Mouse (Mus musculus) megakaryocyte, adult 5-6 weeks (primary cell): ENCODE results near the gene Tgm6. TPM values are rescaled to one million over a fixed set of nuclear protein-coding genes. Genes with fewer than 3 reads are reported as not detected.

Experiments used
- ATAC-seq: 2 replicates; pipeline ENCODE4 v1.8.0; 2016; ENCODE audit warnings: mild to moderate bottlenecking, inconsistent platforms; ENCODE audit not compliant: poor library complexity, severe bottlenecking
- total RNA-seq, 2 experiments: library from RNA; stranded (forward) in 1 of 2; stranded (reverse) in 1 of 2; fragments of 153-499, 151-499 nt in 1 of 2; fragments of 221-1000, 200-1000 nt in 1 of 2; gene quantifications; 2 replicates each; pipeline versions ENCODE4 v1.2.3 to v1.2.4; 2015 to 2017

The Tgm6 gene
- total RNA-seq (2015) (not detected in 2 replicates), total RNA-seq (2017) (not detected in 2 replicates)

- no peak for ATAC-seq
These were observed at the start of gene Tgm6 for GRCm38 (mm10) chr2:130112116-130112515. Gene Tgm6 (plus strand): TSS chr2:130112416.

- ATAC-seq: no peak; the same call in 1 of the 2 replicates
These were observed 44.0 kb upstream of the Tgm6 start for GRCm38 (mm10) chr2:130068228-130068627.

GRCm38 (mm10) chr2:130070396-130070795, 41.8 kb upstream of the Tgm6 start:
- ATAC-seq: no peak

- ATAC-seq: no peak
These were observed 588 bp downstream of the Tgm6 start for GRCm38 (mm10) chr2:130112804-130113203.

GRCm38 (mm10) chr2:130113379-130113778, 1.2 kb downstream of the Tgm6 start:
- no peak for ATAC-seq

- ATAC-seq: peak; percentile 60; the same call in 1 of the 2 replicates
These were observed 6.4 kb downstream of the Tgm6 start for GRCm38 (mm10) chr2:130118649-130119048.

GRCm38 (mm10) chr2:130125279-130126059, 13.3 kb downstream of the Tgm6 start:
- no peak for ATAC-seq

GRCm38 (mm10) chr2:130126073-130126472, 13.9 kb downstream of the Tgm6 start:
- ATAC-seq: no peak

- peak; percentile 90 for ATAC-seq
These were observed 17.5 kb downstream of the Tgm6 start for GRCm38 (mm10) chr2:130129687-130130086.

- no peak for ATAC-seq
These were observed 30.8 kb downstream of the Tgm6 start for GRCm38 (mm10) chr2:130143011-130143410.

GRCm38 (mm10) chr2:130144703-130145324, 32.6 kb downstream of the Tgm6 start:
- no peak for ATAC-seq

- no peak for ATAC-seq
These were observed 34.0 kb downstream of the Tgm6 start for GRCm38 (mm10) chr2:130146089-130146668.

GRCm38 (mm10) chr2:130155171-130155570, 43.0 kb downstream of the Tgm6 start:
- ATAC-seq: no peak

- no peak for ATAC-seq
These were observed 43.6 kb downstream of the Tgm6 start for GRCm38 (mm10) chr2:130155851-130156250.

GRCm38 (mm10) chr2:130157231-130158087, 45.2 kb downstream of the Tgm6 start:
- ATAC-seq: no peak

GRCm38 (mm10) chr2:130158088-130158437, 45.8 kb downstream of the Tgm6 start:
- ATAC-seq: no peak

GRCm38 (mm10) chr2:130162701-130163100, 50.5 kb downstream of the Tgm6 start:
- ATAC-seq: no peak

GRCm38 (mm10) chr2:130166311-130167214, 54.3 kb downstream of the Tgm6 start:
- no peak for ATAC-seq

- 0 out of 2 replicates have a peak, but pooled peaks have one; percentile 45 for ATAC-seq
These were observed 55.6 kb downstream of the Tgm6 start for GRCm38 (mm10) chr2:130167861-130168260.

GRCm38 (mm10) chr2:130171674-130172073, 59.5 kb downstream of the Tgm6 start:
- ATAC-seq: no peak
